Mouse (Mus musculus) intestine, embryonic 16.5 days (tissue): ENCODE measurements at regions not wholly inside any gene's neighbourhood (a gene's known extent, or its start where the extent isn't known, plus 50 kb on each side); places are given as distances from the start of the nearest gene placed in this dataset.

Experiments
- ATAC-seq: fragments of 200-750 bp; cut with Nextera tagmentation; 2 replicates; pipeline ENCODE4 v1.8.0; 2017; ENCODE audit warnings: moderate TSS enrichment, moderate library complexity
- H3K27ac ChIP-seq: fragments of 300-500 bp; sonication (generic); 2 replicates; pipeline ENCODE4 v1.5.1; 2014; ENCODE audit warnings: mild to moderate bottlenecking, low read length
- H3K27me3 ChIP-seq: fragments of 300-500 bp; sonication (generic); replicated peaks from 2 replicates; pipeline ENCODE4 v1.6.1; 2014; ENCODE audit warnings: low read length, control low read depth, mixed read lengths; ENCODE audit not compliant: control insufficient read depth, insufficient read depth
- H3K36me3 ChIP-seq: fragments of 300-500 bp; sonication (generic); 2 replicates; pipeline ENCODE4 v1.6.1; 2014; ENCODE audit warnings: low read length, control low read depth; ENCODE audit not compliant: control insufficient read depth, insufficient read depth
- H3K4me1 ChIP-seq: fragments of 300-500 bp; sonication (generic); 2 replicates; pipeline ENCODE4 v1.6.1; 2014; ENCODE audit warnings: low read length, control low read depth, mixed read lengths; ENCODE audit not compliant: control insufficient read depth, insufficient read depth
- H3K4me2 ChIP-seq: fragments of 300-500 bp; sonication (generic); 2 replicates; pipeline ENCODE4 v1.6.1; 2014; ENCODE audit warnings: low read depth, low read length, control low read depth
- H3K4me3 ChIP-seq: fragments of 300-500 bp; sonication (generic); 2 replicates; pipeline ENCODE4 v1.5.1; 2014; ENCODE audit warnings: mild to moderate bottlenecking, low read length
- H3K9ac ChIP-seq: fragments of 300-500 bp; sonication (generic); 2 replicates; pipeline ENCODE4 v1.6.1; 2014; ENCODE audit warnings: low read depth, low read length
- H3K9me3 ChIP-seq: fragments of 300-500 bp; sonication (generic); 2 replicates; pipeline ENCODE4 v1.6.1; 2016; ENCODE audit warnings: low read length, control low read depth; ENCODE audit not compliant: control insufficient read depth
- WGBS: fragments of 180-500 bp; shearing (Covaris S2); extraction: QIAGEN DNeasy Blood & Tissue Kit; methylation state at CpG from one replicate; pipeline ENCODE4 v1.1.7; 2014; 5-methylcytosine and 5-hydroxymethylcytosine counted together

- no peaks in the 10 kb centered on the region for H3K27me3 ChIP-seq
- H3K4me2 ChIP-seq = no peak overlapping the region
- H3K9me3 ChIP-seq = no peaks in the 10 kb centered on the region
- H3K36me3 ChIP-seq = no peaks in the 10 kb centered on the region
- H3K9ac ChIP-seq = no peak overlapping the region
- WGBS = 42% methylated on average over 2 of the region's 2 CpGs
- H3K4me1 ChIP-seq = no peaks in the 10 kb centered on the region
- H3K27ac ChIP-seq = no peak overlapping the region
- ATAC-seq = no peak
- no peak overlapping the region for H3K4me3 ChIP-seq
Observed at GRCm38 (mm10) chr1:121188895-121189294, 143.5 kb downstream of the Insig2 start.

GRCm38 (mm10) chr1:121194800-121195199, 137.6 kb downstream of the Insig2 start:
- WGBS = 87% methylated on average over 4 of the region's 4 CpGs
- Histone ChIP-seq H3K9ac (no peak overlapping the region), H3K4me2 (no peak overlapping the region), H3K9me3 (no peaks in the 10 kb centered on the region), H3K4me3 (no peak overlapping the region), H3K4me1 (no peaks in the 10 kb centered on the region), H3K27me3 (no peaks in the 10 kb centered on the region), H3K27ac (no peak overlapping the region), H3K36me3 (no peaks in the 10 kb centered on the region)
- no peak for ATAC-seq

- ATAC-seq = no peak
Observed at GRCm38 (mm10) chr1:121215843-121216242, 116.5 kb downstream of the Insig2 start.

GRCm38 (mm10) chr1:121224250-121224649, 108.1 kb downstream of the Insig2 start:
- no peak overlapping the region for H3K9ac ChIP-seq
- no peaks in the 10 kb centered on the region for H3K36me3 ChIP-seq
- H3K4me3 ChIP-seq = no peak overlapping the region
- no peak for ATAC-seq
- H3K9me3 ChIP-seq = no peaks in the 10 kb centered on the region
- no peaks in the 10 kb centered on the region for H3K27me3 ChIP-seq
- no peak overlapping the region for H3K27ac ChIP-seq
- no peak overlapping the region for H3K4me2 ChIP-seq
- WGBS = 59% methylated on average over 11 of the region's 11 CpGs
- H3K4me1 ChIP-seq = no peaks in the 10 kb centered on the region

More at GRCm38 (mm10) chr1:121215843-121216242, 116.5 kb downstream of the Insig2 start:
- H3K4me3 ChIP-seq = no peak overlapping the region
- WGBS = 25% methylated on average over 2 of the region's 2 CpGs
- H3K36me3 ChIP-seq = no peaks in the 10 kb centered on the region
- H3K9me3 ChIP-seq = no peaks in the 10 kb centered on the region
- no peaks in the 10 kb centered on the region for H3K4me1 ChIP-seq
- H3K27me3 ChIP-seq = no peaks in the 10 kb centered on the region
- H3K27ac ChIP-seq = no peak overlapping the region
- no peak overlapping the region for H3K4me2 ChIP-seq
- H3K9ac ChIP-seq = no peak overlapping the region

GRCm38 (mm10) chr1:121226466-121227232, 105.7 kb downstream of the Insig2 start:
- Histone ChIP-seq H3K27me3 (no peaks in the 10 kb centered on the region), H3K4me3 (no peak overlapping the region), H3K27ac (no peak overlapping the region), H3K9ac (no peak overlapping the region), H3K4me1 (no peaks in the 10 kb centered on the region), H3K9me3 (no peaks in the 10 kb centered on the region), H3K4me2 (no peak overlapping the region), H3K36me3 (no peaks in the 10 kb centered on the region)
- 0 out of 2 replicates have a peak, but pooled peaks have one; percentile 38 for ATAC-seq
- WGBS = 21% methylated on average over 15 of the region's 15 CpGs

GRCm38 (mm10) chr1:121227233-121227594, 105.2 kb downstream of the Insig2 start:
- ATAC-seq = no peak
- Histone ChIP-seq H3K4me1 (no peaks in the 10 kb centered on the region), H3K9ac (no peak overlapping the region), H3K27ac (no peak overlapping the region), H3K4me3 (no peak overlapping the region), H3K27me3 (no peaks in the 10 kb centered on the region), H3K4me2 (no peak overlapping the region), H3K9me3 (no peaks in the 10 kb centered on the region), H3K36me3 (no peaks in the 10 kb centered on the region)
- WGBS = 54% methylated on average over 6 of the region's 6 CpGs

- Histone ChIP-seq H3K9me3 (no peaks in the 10 kb centered on the region), H3K4me2 (no peak overlapping the region), H3K27me3 (no peaks in the 10 kb centered on the region), H3K36me3 (no peaks in the 10 kb centered on the region), H3K27ac (no peak overlapping the region), H3K4me1 (no peaks in the 10 kb centered on the region), H3K9ac (no peak overlapping the region), H3K4me3 (no peak overlapping the region)
- no peak for ATAC-seq
- WGBS = 45% methylated on average over 6 of the region's 6 CpGs
Observed at GRCm38 (mm10) chr1:121243576-121243975, 88.8 kb downstream of the Insig2 start.

GRCm38 (mm10) chr1:121247556-121247955, 84.8 kb downstream of the Insig2 start:
- WGBS = 52% methylated on average over 2 of the region's 2 CpGs
- H3K27me3 ChIP-seq = no peaks in the 10 kb centered on the region
- H3K27ac ChIP-seq = no peak overlapping the region
- H3K4me2 ChIP-seq = no peak overlapping the region
- H3K36me3 ChIP-seq = no peaks in the 10 kb centered on the region
- no peak overlapping the region for H3K4me3 ChIP-seq
- no peak for ATAC-seq
- H3K9ac ChIP-seq = no peak overlapping the region
- no peaks in the 10 kb centered on the region for H3K9me3 ChIP-seq
- H3K4me1 ChIP-seq = no peaks in the 10 kb centered on the region

GRCm38 (mm10) chr1:121249081-121249480, 83.3 kb downstream of the Insig2 start:
- Histone ChIP-seq H3K9ac (no peak overlapping the region), H3K27ac (no peak overlapping the region), H3K4me2 (no peak overlapping the region), H3K9me3 (no peaks in the 10 kb centered on the region), H3K4me3 (no peak overlapping the region), H3K4me1 (no peaks in the 10 kb centered on the region), H3K36me3 (no peaks in the 10 kb centered on the region), H3K27me3 (no peaks in the 10 kb centered on the region)
- 64% methylated on average over 1 of the region's 1 CpGs for WGBS
- no peak for ATAC-seq

- Histone ChIP-seq H3K9ac (no peak overlapping the region), H3K27me3 (no peaks in the 10 kb centered on the region), H3K4me3 (no peak overlapping the region), H3K36me3 (no peaks in the 10 kb centered on the region), H3K9me3 (no peaks in the 10 kb centered on the region), H3K4me2 (no peak overlapping the region), H3K4me1 (no peaks in the 10 kb centered on the region), H3K27ac (no peak overlapping the region)
- 91% methylated on average over 4 of the region's 4 CpGs for WGBS
- ATAC-seq = no peak
Observed at GRCm38 (mm10) chr1:121250686-121251085, 81.7 kb downstream of the Insig2 start.
